Mouse (Mus musculus) c-Kit-positive CD71-positive TER-119-positive erythroid progenitor cells, embryonic 14.5 days (primary cell): ENCODE results near the gene Kmt2d.

Experiments
- DNase-seq: peaks from one replicate; pipeline ENCODE4 v3.0.0-alpha.2; 2013; ENCODE audit warnings: low spot score

Kmt2d gene

GRCm38 (mm10) chr15:98886667-98887387, 15.8 kb upstream of the Kmt2d start:
- DNase-seq = no peak

GRCm38 (mm10) chr15:98884106-98884505, 13.1 kb upstream of the Kmt2d start:
- no peak for DNase-seq

GRCm38 (mm10) chr15:98883661-98884060, 12.7 kb upstream of the Kmt2d start:
- no peak for DNase-seq

GRCm38 (mm10) chr15:98881656-98882008, 10.6 kb upstream of the Kmt2d start:
- DNase-seq = no peak

GRCm38 (mm10) chr15:98880978-98881655, 10.1 kb upstream of the Kmt2d start:
- peak; percentile 94 for DNase-seq

GRCm38 (mm10) chr15:98877331-98877730, 6.3 kb upstream of the Kmt2d start:
- peak; percentile 85 for DNase-seq

- peak; percentile 92 for DNase-seq
These were observed 1.2 kb upstream of the Kmt2d start for GRCm38 (mm10) chr15:98871916-98872888.

GRCm38 (mm10) chr15:98870179-98871069, 580 bp downstream of the Kmt2d start:
- DNase-seq = no peak

- no peak for DNase-seq
These were observed 1.4 kb downstream of the Kmt2d start for GRCm38 (mm10) chr15:98869342-98870178.

- DNase-seq = no peak
These were observed 2.5 kb downstream of the Kmt2d start for GRCm38 (mm10) chr15:98868346-98869063.

- no peak for DNase-seq
These were observed 3.7 kb downstream of the Kmt2d start for GRCm38 (mm10) chr15:98867321-98867720.

- DNase-seq = no peak
These were observed 4.5 kb downstream of the Kmt2d start for GRCm38 (mm10) chr15:98866501-98866900.

GRCm38 (mm10) chr15:98865771-98866170, 5.2 kb downstream of the Kmt2d start:
- no peak for DNase-seq

- no peak for DNase-seq
These were observed 6.1 kb downstream of the Kmt2d start for GRCm38 (mm10) chr15:98864951-98865350.

GRCm38 (mm10) chr15:98863451-98863958, 7.5 kb downstream of the Kmt2d start:
- no peak for DNase-seq

GRCm38 (mm10) chr15:98861701-98862410, 9.1 kb downstream of the Kmt2d start:
- no peak for DNase-seq

GRCm38 (mm10) chr15:98860921-98861320, 10.1 kb downstream of the Kmt2d start:
- no peak for DNase-seq

- no peak for DNase-seq
These were observed 11.5 kb downstream of the Kmt2d start for GRCm38 (mm10) chr15:98859319-98860043.
